Mouse (Mus musculus) hindbrain, postnatal 0 days (tissue): ENCODE data around the gene Dlg4. TPM values are rescaled to one million over a fixed set of nuclear protein-coding genes. Genes with fewer than 3 reads are reported as not detected.
"Not testable (repeated sequence)": the region's sequence is repeated elsewhere in the genome, so short reads cannot be mapped to it uniquely, and the experiment has no call there.

Source experiments
- ATAC-seq: fragments of 200-750 bp; cut with Nextera tagmentation; 2 replicates; pipeline ENCODE4 v1.8.0; 2017; ENCODE audit warnings: mild to moderate bottlenecking, moderate TSS enrichment, moderate library complexity
- DNase-seq: peaks from one replicate; pipeline ENCODE4 v3.0.0-alpha.2; 2015; ENCODE audit warnings: low spot score
- H3K27ac ChIP-seq: fragments of 300-500 bp; sonication (generic); 2 replicates; pipeline ENCODE4 v1.5.1; 2014; ENCODE audit warnings: mild to moderate bottlenecking
- H3K27me3 ChIP-seq: fragments of 300-500 bp; sonication (generic); 2 replicates; pipeline ENCODE4 v1.6.1; 2014; ENCODE audit warnings: low read length, mixed read lengths; ENCODE audit not compliant: insufficient read depth
- H3K36me3 ChIP-seq: fragments of 300-500 bp; sonication (generic); 2 replicates; pipeline ENCODE4 v1.6.1; 2014; ENCODE audit warnings: low read length, mixed read lengths; ENCODE audit not compliant: insufficient read depth
- H3K4me1 ChIP-seq: fragments of 300-500 bp; sonication (generic); 2 replicates; pipeline ENCODE4 v1.6.1; 2014; ENCODE audit warnings: antibody characterized with exemption, low read length, mixed read lengths; ENCODE audit not compliant: insufficient read depth
- H3K4me2 ChIP-seq: fragments of 300-500 bp; sonication (generic); 2 replicates; pipeline ENCODE4 v1.6.1; 2014; ENCODE audit warnings: low read depth, mild to moderate bottlenecking, low read length, moderate library complexity, mixed read lengths
- H3K4me3 ChIP-seq: fragments of 300-500 bp; sonication (generic); 2 replicates; pipeline ENCODE4 v1.5.1; 2014; ENCODE audit warnings: low read length
- H3K9ac ChIP-seq: fragments of 300-500 bp; sonication (generic); replicated peaks from 2 replicates; pipeline ENCODE4 v1.6.1; 2014; ENCODE audit warnings: mild to moderate bottlenecking, low read length, moderate library complexity, mixed read lengths
- H3K9me3 ChIP-seq: fragments of 300-500 bp; sonication (generic); 2 replicates; pipeline ENCODE4 v1.6.1; 2016; ENCODE audit warnings: low read length, mixed read lengths
- CTCF ChIP-seq: IDR thresholded peaks from 2 replicates; pipeline ENCODE4 v1.5.1; 2016; ENCODE audit warnings: antibody characterized with exemption, control low read depth, low read depth
- WGBS: fragments of 180-500 bp; shearing (Covaris S2); extraction: QIAGEN DNeasy Blood & Tissue Kit; methylation state at CpG from one replicate; pipeline ENCODE4 v1.1.7; 2014; 5-methylcytosine and 5-hydroxymethylcytosine counted together
- polyA plus RNA-seq: library from polyadenylated mRNA; unstranded; fragments of >200 nt; fragmentation: Nextera tagmentation; extraction: Ambion mirVana; gene quantifications from 2 replicates; pipeline ENCODE4 v1.2.1, GENCODE M21; 2015
- total RNA-seq: library from RNA; depleted of rRNA; stranded (reverse); fragments of >200 nt; gene quantifications from 2 replicates; pipeline ENCODE4 v1.2.3, GENCODE M21; 2014

The Dlg4 gene
- total and polyA plus RNA-seq, 2 experiments from 2014 or later: 18.8 to 209 TPM

DNA sequence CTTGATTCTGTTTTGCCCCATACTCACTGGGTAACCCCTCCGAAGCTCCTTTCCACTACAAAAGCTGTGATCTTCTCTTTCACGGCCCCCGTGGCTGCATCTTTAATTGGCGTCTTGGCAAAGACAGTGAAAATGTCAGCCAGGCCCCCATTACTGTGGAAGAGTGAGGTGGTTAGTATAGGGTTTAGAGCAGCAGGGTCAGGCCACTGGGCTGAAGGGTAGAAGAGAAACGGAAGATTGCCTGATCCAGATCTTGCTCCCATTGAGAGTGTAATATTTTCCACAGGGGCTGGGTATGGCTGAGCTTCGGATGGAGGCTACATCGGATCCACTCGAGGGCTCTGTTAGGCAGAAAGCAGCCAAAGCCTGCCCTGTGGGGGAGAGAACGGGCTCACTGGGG lies 3.8 kb upstream of the Dlg4 start:
- Histone ChIP-seq H3K36me3 (peaks cover 48% of the 10 kb centered on the region), H3K4me3 (no peak overlapping the region), H3K4me2 (no peak overlapping the region), H3K27ac (no peak overlapping the region), H3K9ac (no peak overlapping the region), H3K27me3 (no peaks in the 10 kb centered on the region), H3K9me3 (no peaks in the 10 kb centered on the region), H3K4me1 (peaks cover 17% of the 10 kb centered on the region)
- no peak for TF ChIP-seq CTCF
- ATAC-seq: no peak
- DNase-seq: no peak
- WGBS: 73% methylated on average over 9 of the region's 9 CpGs

DNA sequence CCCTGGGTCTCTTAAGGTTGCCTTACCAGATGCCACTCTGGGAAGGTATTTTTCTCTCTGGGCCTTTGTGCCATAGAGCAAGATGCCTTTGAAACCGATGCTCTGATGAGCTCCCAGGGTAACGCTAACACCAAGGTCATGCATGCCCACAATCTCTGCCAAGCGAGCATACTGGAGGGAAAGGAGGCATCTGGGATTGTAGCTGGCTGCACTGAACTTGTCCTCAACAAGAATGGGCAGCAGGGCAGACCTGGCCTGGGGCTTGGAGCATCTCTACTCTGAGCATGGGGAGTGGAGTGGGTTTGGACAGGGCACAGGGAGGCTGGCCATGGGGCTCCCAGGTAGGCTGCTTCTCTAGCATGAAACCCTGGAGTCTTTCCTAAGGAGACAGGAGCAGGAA lies 3.3 kb upstream of the Dlg4 start:
- DNase-seq: no peak
- Histone ChIP-seq H3K4me1 (peaks cover 18% of the 10 kb centered on the region), H3K4me3 (no peak overlapping the region), H3K4me2 (no peak overlapping the region), H3K9me3 (no peaks in the 10 kb centered on the region), H3K27ac (no peak overlapping the region), H3K9ac (no peak overlapping the region), H3K36me3 (peaks cover 43% of the 10 kb centered on the region), H3K27me3 (no peaks in the 10 kb centered on the region)
- 63% methylated on average over 3 of the region's 3 CpGs for WGBS
- no peak for TF ChIP-seq CTCF
- no peak for ATAC-seq

DNA sequence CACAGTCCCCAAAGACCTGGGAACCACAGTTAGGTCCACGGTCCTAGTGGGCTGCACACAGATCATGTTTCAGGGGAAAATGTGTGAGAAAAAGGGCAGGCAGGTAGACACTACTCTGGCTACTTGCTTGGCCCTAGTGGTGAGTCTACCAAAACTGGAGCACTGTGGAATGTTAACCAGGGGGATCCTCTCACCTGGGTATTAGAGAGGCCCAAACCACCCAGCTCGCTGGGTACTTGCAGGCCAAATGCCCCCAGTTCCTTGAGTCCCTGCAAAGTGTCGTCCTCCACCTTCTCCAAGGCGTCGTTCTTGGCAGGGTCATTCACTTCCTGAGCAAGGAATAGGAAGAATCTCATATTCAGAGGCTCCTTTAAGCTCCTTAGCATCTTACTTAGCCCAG lies 2.7 kb upstream of the Dlg4 start:
- H3K27me3 ChIP-seq: no peaks in the 10 kb centered on the region
- H3K4me1 ChIP-seq: peaks cover 22% of the 10 kb centered on the region
- no peak overlapping the region for H3K9ac ChIP-seq
- H3K4me2 ChIP-seq: no peak overlapping the region
- H3K36me3 ChIP-seq: peaks cover 37% of the 10 kb centered on the region
- H3K27ac ChIP-seq: peak overlapping the region; percentile 77; the same call in 1 of the 2 replicates
- peak; percentile 18; the same call in 1 of the 2 replicates for TF ChIP-seq CTCF
- ATAC-seq: no peak
- no peak overlapping the region for H3K4me3 ChIP-seq
- no peak for DNase-seq
- H3K9me3 ChIP-seq: no peaks in the 10 kb centered on the region
- WGBS: 71% methylated on average over 5 of the region's 5 CpGs

DNA sequence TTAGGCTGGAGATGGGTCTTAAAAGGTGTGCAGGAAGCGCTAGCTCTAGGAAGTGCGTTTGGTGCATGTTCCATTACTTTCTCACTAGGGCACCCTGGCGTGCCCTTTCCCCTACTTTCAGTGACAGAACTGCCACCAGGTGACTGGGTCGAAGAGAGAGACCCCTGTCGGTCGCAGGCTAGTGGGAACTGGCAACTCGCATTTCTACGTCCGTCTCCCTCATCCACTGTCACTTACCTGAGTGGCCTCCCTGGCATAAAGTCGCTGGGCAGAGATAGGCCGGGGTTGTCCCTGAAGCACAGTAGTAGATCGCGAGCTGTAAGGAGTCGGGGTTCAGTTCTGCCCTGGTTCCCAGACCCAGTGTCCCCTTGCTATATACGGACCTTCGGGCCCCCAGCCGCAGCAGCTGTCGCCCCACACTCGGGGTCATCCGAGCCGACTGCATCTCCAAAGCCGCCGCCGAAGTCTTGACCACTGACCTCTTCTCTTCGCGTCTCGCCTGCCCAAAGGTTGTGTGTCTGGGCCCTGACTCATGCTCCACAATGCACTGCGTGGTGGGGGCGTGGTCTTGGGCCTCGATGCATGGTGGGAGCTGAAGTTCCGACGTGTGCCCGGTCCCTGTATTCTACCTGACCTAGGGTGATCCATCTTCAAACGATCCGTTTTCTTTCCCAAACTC lies 1.7 kb upstream of the Dlg4 start, which contains the start of gene Acadvl:
Acadvl (minus strand) TSS at position 532 of the 679 bp plus-strand sequence.
- Histone ChIP-seq H3K9me3 (no peaks in the 10 kb centered on the region), H3K4me1 (peaks cover 31% of the 10 kb centered on the region), H3K4me3 (peak within 1 kb of the TSS; percentile 62), H3K4me2 (peak within 1 kb of the TSS; percentile 92), H3K36me3 (peaks cover 28% of the 10 kb centered on the region), H3K27me3 (no peaks in the 10 kb centered on the region), H3K27ac (peak within 1 kb of the TSS; percentile 77), H3K9ac (peak within 1 kb of the TSS; percentile 81)
- ATAC-seq: peak; percentile 81
- peak; percentile 91 for DNase-seq
- peak; percentile 63 for TF ChIP-seq CTCF
- WGBS: 0% methylated on average over 35 of the region's 35 CpGs

DNA sequence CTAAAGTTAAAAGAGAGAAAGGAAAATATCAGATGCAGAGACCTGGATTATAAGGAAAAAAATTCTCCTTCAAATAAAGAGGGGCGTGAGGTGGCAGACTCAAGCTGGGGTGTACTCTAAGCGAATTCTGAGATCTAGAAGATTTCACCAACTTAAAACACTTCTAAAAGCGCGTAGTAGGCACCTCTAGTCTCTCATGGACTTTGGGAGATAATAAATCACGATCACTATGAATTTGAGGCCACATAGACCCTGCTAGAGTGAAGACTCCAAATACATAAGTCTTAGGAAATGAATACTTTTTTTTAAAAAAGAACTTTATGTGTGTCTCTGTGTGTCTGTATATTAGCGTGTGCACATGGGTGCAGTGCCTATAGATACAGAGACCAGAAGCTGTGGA lies 1.1 kb upstream of the Dlg4 start:
- no peak overlapping the region; the same call in 1 of the 2 replicates for H3K4me3 ChIP-seq
- H3K36me3 ChIP-seq: peaks cover 22% of the 10 kb centered on the region
- peak overlapping the region; percentile 92 for H3K4me2 ChIP-seq
- WGBS: 65% methylated on average over 6 of the region's 6 CpGs
- no peak for ATAC-seq
- DNase-seq: no peak
- no peak overlapping the region for H3K27ac ChIP-seq
- peak overlapping the region; percentile 81; the same call in 1 of the 2 replicates for H3K9ac ChIP-seq
- no peak for TF ChIP-seq CTCF
- H3K4me1 ChIP-seq: peaks cover 38% of the 10 kb centered on the region
- no peaks in the 10 kb centered on the region for H3K9me3 ChIP-seq
- H3K27me3 ChIP-seq: no peaks in the 10 kb centered on the region

DNA sequence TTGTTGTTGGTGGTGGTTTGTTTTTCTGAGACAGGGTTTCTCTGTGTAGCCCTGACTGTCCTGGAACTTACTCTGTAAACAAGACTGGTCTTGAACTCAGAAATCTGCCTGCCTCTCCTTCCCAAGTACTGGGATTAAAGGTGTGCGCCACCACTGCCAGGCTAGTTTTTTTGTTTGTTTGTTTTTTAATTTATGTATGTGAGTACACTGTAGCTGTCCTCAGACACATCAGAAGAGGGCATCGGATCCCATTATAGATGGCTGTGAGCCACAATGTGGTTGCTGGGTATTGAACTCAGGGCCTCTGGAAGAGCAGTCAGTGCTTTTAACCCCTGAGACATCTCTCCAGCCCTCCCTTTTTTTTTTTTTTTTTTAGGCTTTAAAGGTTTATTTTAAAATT lies 565 bp upstream of the Dlg4 start:
- not testable (repeated sequence) for H3K27ac ChIP-seq, DNase-seq, H3K9ac ChIP-seq, H3K4me2 ChIP-seq, ATAC-seq, H3K27me3 ChIP-seq, H3K9me3 ChIP-seq, H3K4me3 ChIP-seq
- Histone ChIP-seq H3K4me1 (peaks cover 39% of the 10 kb centered on the region), H3K36me3 (peaks cover 17% of the 10 kb centered on the region)
- 82% methylated on average over 2 of the region's 2 CpGs for WGBS

DNA sequence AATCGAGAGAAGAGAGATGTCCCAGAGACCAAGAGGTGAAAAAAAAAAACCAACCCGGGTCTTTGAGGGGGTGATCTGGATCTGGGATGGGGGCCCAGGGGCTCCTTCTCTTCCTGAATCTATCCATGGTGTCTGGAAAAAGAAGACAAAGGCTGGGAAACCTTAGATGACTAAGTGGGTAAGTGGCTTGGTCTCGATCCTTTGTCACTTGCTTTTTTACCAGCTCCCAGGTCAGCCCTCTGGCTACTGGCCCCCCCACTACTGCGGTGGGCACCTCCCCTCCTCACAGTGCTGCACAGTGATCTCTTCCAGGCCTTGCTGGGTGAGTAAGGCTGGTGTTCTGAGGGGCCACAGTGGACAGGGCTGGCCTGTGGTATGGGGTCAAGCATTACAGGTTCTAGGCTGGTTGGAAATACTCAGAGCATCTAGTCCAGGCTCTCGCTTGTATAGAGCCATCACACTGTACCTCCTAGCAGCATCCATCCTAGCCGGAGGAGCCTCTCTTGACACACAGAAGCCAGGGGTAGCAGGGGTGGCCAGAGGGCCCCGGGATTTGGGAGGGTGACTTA lies 541 bp downstream of the Dlg4 start:
- H3K4me2 ChIP-seq: peak overlapping the region; percentile 90
- WGBS: 49% methylated on average over 7 of the region's 7 CpGs
- H3K4me1 ChIP-seq: peaks cover 42% of the 10 kb centered on the region

More for the DNA sequence above, 541 bp downstream of the Dlg4 start:
- no peak for DNase-seq
- peak overlapping the region; percentile 95; the same call in 1 of the 2 replicates for H3K27ac ChIP-seq
- H3K4me3 ChIP-seq: peak overlapping the region; percentile 80; the same call in 1 of the 2 replicates
- no peaks in the 10 kb centered on the region for H3K27me3 ChIP-seq
- H3K36me3 ChIP-seq: peaks cover 6% of the 10 kb centered on the region
- no peak for ATAC-seq
- no peak for TF ChIP-seq CTCF
- H3K9ac ChIP-seq: peak overlapping the region; percentile 92
- H3K9me3 ChIP-seq: no peaks in the 10 kb centered on the region
